Mouse (Mus musculus) adrenal gland, adult (tissue): ENCODE data around the gene Ergic1.

Source experiments
- DNase-seq, 2 experiments: peaks; one replicate each; pipeline ENCODE4 v3.0.0; 2022 to 2023; ENCODE audit warnings: low spot score in 1 of 2; ENCODE audit not compliant: inconsistent age in 2 of 2

The Ergic1 gene

DNA sequence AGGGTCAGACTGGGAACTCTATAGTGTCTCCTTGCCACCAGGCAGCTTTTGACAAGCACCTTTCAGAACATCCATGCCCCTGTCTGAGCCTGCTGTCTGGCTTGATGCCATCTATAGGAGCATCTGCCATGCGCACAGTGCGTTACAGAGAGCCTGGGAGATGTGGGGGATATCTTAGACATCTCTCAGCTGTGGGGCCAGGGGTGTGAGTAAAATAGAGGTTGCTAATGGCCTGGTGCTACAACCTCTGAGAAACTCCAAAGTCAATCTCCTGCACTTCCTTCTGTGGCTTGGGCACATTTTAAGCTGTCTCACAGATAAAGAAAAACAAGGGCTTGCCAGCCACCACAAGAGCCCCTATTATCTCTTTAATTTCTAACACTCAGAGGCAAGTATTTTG is 128.5 kb downstream of the Ergic1 start:
- DNase-seq: no peak

GRCm38 (mm10) chr17:26690236-26690635 is 128.9 kb downstream of the Ergic1 start:
- DNase-seq: no peak

DNA sequence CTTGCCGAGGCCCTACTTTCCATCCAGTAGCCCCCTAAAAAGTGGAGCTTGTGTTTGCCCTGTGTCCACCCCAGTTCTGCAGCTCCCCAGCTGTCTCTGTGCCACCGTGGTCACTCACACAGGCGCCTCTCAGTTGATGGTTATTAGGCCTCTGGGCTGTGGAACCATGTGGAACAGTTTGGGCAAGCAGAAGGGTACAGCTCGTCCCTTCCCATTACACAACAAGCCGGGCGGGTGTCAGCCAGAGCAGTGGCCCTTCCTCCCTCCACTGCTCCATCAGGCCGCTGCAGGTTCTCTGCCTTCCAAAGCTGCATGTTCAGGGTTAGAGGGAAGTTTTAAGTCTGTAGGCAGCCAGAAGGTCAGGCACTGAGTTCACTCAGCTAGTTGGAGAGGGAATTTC is 129.8 kb downstream of the Ergic1 start:
- DNase-seq: peak in 1 of 2 experiments; percentile 59

GRCm38 (mm10) chr17:26693424-26693823 is 132.1 kb downstream of the Ergic1 start:
- DNase-seq: peak in 1 of 2 experiments; percentile 69

DNA sequence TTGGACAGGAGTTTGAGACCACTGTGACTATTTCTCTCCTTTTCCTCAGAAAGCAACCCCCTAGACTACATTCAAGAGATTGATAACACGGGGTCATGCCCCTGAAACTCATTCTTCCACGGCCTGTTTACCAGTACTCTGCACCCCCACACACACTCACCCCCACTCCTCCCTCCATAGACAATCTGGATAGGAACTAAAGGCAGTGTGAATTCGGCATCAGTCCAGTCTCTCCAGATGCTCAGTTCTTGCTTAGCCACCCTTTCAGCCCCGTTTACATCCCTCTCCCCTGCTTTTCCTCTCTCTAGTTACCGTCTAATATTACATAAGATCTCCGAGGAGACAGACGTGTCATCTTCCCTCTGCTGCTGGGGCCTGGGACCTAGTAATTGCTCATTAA is 132.9 kb downstream of the Ergic1 start:
- no peak for DNase-seq

DNA sequence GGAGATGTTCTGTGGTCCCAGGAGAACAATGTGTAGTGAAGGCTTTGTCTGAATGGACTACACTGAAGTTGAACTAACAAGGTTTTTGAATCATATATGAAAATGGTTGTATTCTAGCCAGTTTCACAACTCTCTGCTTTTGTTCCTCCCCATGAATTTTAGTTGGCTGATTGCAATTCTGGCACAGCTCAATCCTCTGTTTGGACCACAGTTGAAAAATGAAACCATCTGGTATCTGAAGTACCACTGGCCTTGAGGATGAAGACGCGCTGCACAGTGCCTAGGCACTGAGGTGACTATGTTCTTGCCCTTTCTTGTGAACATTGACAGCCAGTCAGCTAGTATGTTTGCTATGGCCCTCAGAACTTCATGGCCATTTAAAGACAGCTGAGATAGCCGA is 133.9 kb downstream of the Ergic1 start:
- no peak for DNase-seq

- DNase-seq: no peak
These were observed 137.6 kb downstream of the Ergic1 start for GRCm38 (mm10) chr17:26698846-26699245.

GRCm38 (mm10) chr17:26699819-26700616 is 138.7 kb downstream of the Ergic1 start:
- peak in 1 of 2 experiments; percentile 60 for DNase-seq

- no peak for DNase-seq
These were observed 140.3 kb downstream of the Ergic1 start for GRCm38 (mm10) chr17:26701565-26701964.

DNA sequence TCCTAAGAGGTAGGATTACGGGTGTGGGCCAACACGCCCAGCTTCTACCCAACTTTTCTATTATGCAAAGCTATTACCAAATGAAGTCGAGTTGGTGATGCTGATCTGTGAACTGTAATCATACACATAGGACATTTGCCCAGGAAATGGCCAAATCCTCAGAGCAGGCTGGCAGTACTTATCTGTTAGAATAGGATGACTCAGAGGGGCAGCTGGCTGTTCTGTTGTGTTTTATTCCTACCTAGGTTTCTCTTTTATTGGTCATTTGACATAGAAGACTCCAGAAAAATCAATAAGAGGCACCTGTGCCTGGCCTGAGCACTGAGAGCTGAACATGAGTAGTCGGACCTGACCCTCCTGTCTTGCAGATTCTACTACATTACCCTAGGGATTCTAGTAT is 141.3 kb downstream of the Ergic1 start:
- no peak for DNase-seq

GRCm38 (mm10) chr17:26703671-26704070 is 142.4 kb downstream of the Ergic1 start:
- no peak for DNase-seq

GRCm38 (mm10) chr17:26705463-26706359 is 144.4 kb downstream of the Ergic1 start:
- no peak for DNase-seq
